Comparison of ENCODE assay signal across 9 mouse cellular contexts in genomic region chr19:5388011-5388441, GRCm38 (mm10). TPM values are rescaled to one million over a fixed set of nuclear protein-coding genes. Genes with fewer than 3 reads are reported as not detected.
DNase-seq lines count a peak whose midpoint lies in the region; ATAC-seq and TF ChIP-seq lines count a peak whose summit lies in the region.
"Had no signal": no experiment of that assay in that cellular context is flagged by ENCODE, and none has a peak within 500 bp of the region (broad histone marks: within the 10 kb centered on the region; RNA-seq: fewer than 3 reads in every experiment).

No protein-coding gene starts in this region.

- H3K4me2 ChIP-seq in heart, embryonic 11.5 days: peak overlapping the region; percentile 94
- H3K4me2 ChIP-seq in CH12.LX (ENCODE audit: insufficient read depth, low read depth, poor library complexity, severe bottlenecking): peak overlapping the region; percentile 57
- peak overlapping the region; percentile 87 for H3K4me2 ChIP-seq in liver, embryonic 15.5 days

- no peaks in the 10 kb centered on the region for H3K27me3 ChIP-seq in heart, embryonic 11.5 days (ENCODE audit: control insufficient read depth, insufficient read depth, low read length)
- no peaks in the 10 kb centered on the region for H3K27me3 ChIP-seq in CH12.LX (replicated peaks)
- H3K27me3 ChIP-seq in hindbrain, embryonic 10.5 days (ENCODE audit: insufficient read depth, poor library complexity, severe bottlenecking): no peaks in the 10 kb centered on the region
- no peaks in the 10 kb centered on the region for H3K27me3 ChIP-seq in liver, embryonic 15.5 days

- WGBS in heart, embryonic 11.5 days (ENCODE audit: insufficient replicate concordance): under 1% methylated on average over 38 of the region's 43 CpGs
- under 1% methylated on average over 43 of the region's 43 CpGs for WGBS in hindbrain, embryonic 10.5 days
- WGBS in liver, embryonic 15.5 days (ENCODE audit: insufficient replicate concordance): under 1% methylated on average over 43 of the region's 43 CpGs

- dilution Hi-C loops in CH12.LX (cut with MboI; ENCODE audit: extremely low pct_ligation_motif_present, extremely low pct_unique_long_range_greater_than_20kb, low sequenced_read_pairs): no loop called here

- no peak for DNase-seq in heart, postnatal 25 days (ENCODE audit: low spot score)
- DNase-seq in CH12.LX (ENCODE audit: extremely low read depth): no peak
- no peak for DNase-seq in hindbrain, embryonic 10.5 days (ENCODE audit: low spot score)
- DNase-seq in yolk sac, embryonic 10.5 days (ENCODE audit: low spot score): peak; percentile 41
- no peak for DNase-seq in gastrocnemius, adult 18-20 months (ENCODE audit: low spot score)

- peaks cover 23% of the 10 kb centered on the region for H3K4me1 ChIP-seq in heart, embryonic 11.5 days (ENCODE audit: control insufficient read depth, insufficient read depth, low read length)
- H3K4me1 ChIP-seq in CH12.LX (ENCODE audit: control insufficient read depth in 1 of 2, insufficient read depth in 2 of 2): peaks cover 5 to 39% of the 10 kb centered on the region in 2 experiments
- H3K4me1 ChIP-seq in brown adipose tissue, adult 24 weeks (ENCODE audit: control insufficient read depth, insufficient read depth, insufficient read length, low read length): peaks cover 14% of the 10 kb centered on the region; the same call in 1 of the 2 replicates
- peaks cover 39% of the 10 kb centered on the region for H3K4me1 ChIP-seq in hindbrain, embryonic 10.5 days (replicated peaks)
- H3K4me1 ChIP-seq in liver, embryonic 15.5 days (replicated peaks): peaks cover 47% of the 10 kb centered on the region

- TF ChIP-seq EP300 in CH12.LX (IDR thresholded peaks at IDR 0.05; ENCODE audit: low read length): no peak

- in situ Hi-C loops in CH12.LX (cut with MboI; ENCODE audit: low pct_ligation_motif_present, low pct_unique_long_range_greater_than_20kb, low sequenced_read_pairs): no loop called here

- no peak for TF ChIP-seq RAD21 in CH12.LX (IDR thresholded peaks at IDR 0.05; ENCODE audit: low read depth, low read length)

- H3K36me3 ChIP-seq in heart, embryonic 11.5 days (ENCODE audit: control insufficient read depth, insufficient read depth, low read length): peaks cover 13% of the 10 kb centered on the region
- peaks cover 27 to 47% of the 10 kb centered on the region in 2 experiments for H3K36me3 ChIP-seq in CH12.LX (replicated peaks in 1 of 2; ENCODE audit: control insufficient read depth in 1 of 2, insufficient read depth in 1 of 2, low read length in 1 of 2)
- H3K36me3 ChIP-seq in hindbrain, embryonic 10.5 days: peaks cover 34% of the 10 kb centered on the region
- peaks cover 31% of the 10 kb centered on the region for H3K36me3 ChIP-seq in liver, embryonic 15.5 days (replicated peaks)

- H3K9ac ChIP-seq in heart, embryonic 11.5 days (ENCODE audit: low read depth, low read length): peak overlapping the region; percentile 96
- H3K9ac ChIP-seq in CH12.LX (ENCODE audit: insufficient read depth, low read depth): peak overlapping the region; percentile 86
- peak overlapping the region; percentile 85 for H3K9ac ChIP-seq in liver, embryonic 15.5 days

- peak overlapping the region; percentile 100 for H3K4me3 ChIP-seq in heart, embryonic 11.5 days (ENCODE audit: low read depth, low read length)
- H3K4me3 ChIP-seq in CH12.LX (replicated peaks in 1 of 3; ENCODE audit: low read depth in 2 of 3, low read length in 2 of 3, poor library complexity in 1 of 3): peak overlapping the region; percentile 91 to 94 (median 92)
- peak overlapping the region; percentile 92 for H3K4me3 ChIP-seq in brown adipose tissue, adult 24 weeks (ENCODE audit: insufficient read depth, low read depth, low read length)
- H3K4me3 ChIP-seq in hindbrain, embryonic 10.5 days: peak overlapping the region; percentile 100
- H3K4me3 ChIP-seq in liver, embryonic 15.5 days (replicated peaks): peak overlapping the region; percentile 88

- intact Hi-C loops in heart, postnatal 25 days (cut with DNase I): loop anchor here (1.0 kb wide), 1 partner anchor 22 kb away; the partner anchor contains the start of gene Eif1ad

- no peaks in the 10 kb centered on the region for H3K9me3 ChIP-seq in heart, embryonic 11.5 days (replicated peaks; ENCODE audit: control insufficient read depth, low read length)
- no peaks in the 10 kb centered on the region for H3K9me3 ChIP-seq in CH12.LX (replicated peaks; ENCODE audit: low read length)
- no peaks in the 10 kb centered on the region for H3K9me3 ChIP-seq in hindbrain, embryonic 10.5 days
- H3K9me3 ChIP-seq in liver, embryonic 15.5 days (replicated peaks): no peaks in the 10 kb centered on the region

- peak overlapping the region; percentile 86 for H3K27ac ChIP-seq in heart, embryonic 11.5 days (ENCODE audit: low read depth, low read length)
- H3K27ac ChIP-seq in CH12.LX (ENCODE audit: insufficient read depth, low read depth): peak overlapping the region; percentile 66
- H3K27ac ChIP-seq in brown adipose tissue, adult 24 weeks (replicated peaks; ENCODE audit: low read depth, low read length): peak overlapping the region; percentile 66
- H3K27ac ChIP-seq in hindbrain, embryonic 10.5 days: peak overlapping the region; percentile 93
- H3K27ac ChIP-seq in liver, embryonic 15.5 days (replicated peaks): peak overlapping the region; percentile 87

- H3K79me2 ChIP-seq in CH12.LX (replicated peaks; ENCODE audit: control insufficient read depth, extremely low read depth, insufficient read depth, poor library complexity, severe bottlenecking): peaks cover 28% of the 10 kb centered on the region

- ATAC-seq in heart, embryonic 11.5 days (replicated peaks; ENCODE audit: insufficient number of reproducible peaks, low FRiP score, low TSS enrichment): peak; percentile 58
- peak; percentile 50 for ATAC-seq in liver, embryonic 15.5 days (ENCODE audit: insufficient read depth)

- TF ChIP-seq CTCF in CH12.LX (conservative IDR thresholded peaks at IDR 0.05 in 1 of 2, IDR thresholded peaks at IDR 0.05 in 1 of 2; ENCODE audit: low read depth in 2 of 2, low read length in 2 of 2): no peak

- TF ChIP-seq POLR2A in CH12.LX (IDR thresholded peaks at IDR 0.05; ENCODE audit: low read depth, low read length): no peak

RNA-seq across cellular contexts. Expression of gene Sart1, which starts 0.5 kb away (rescaled TPM):
- 39.0 and 44.5 TPM in 2 replicates for polyA plus RNA-seq in heart, embryonic 11.5 days (2014; fragmentation: Nextera tagmentation; extraction: Ambion mirVana)
- total RNA-seq in heart, postnatal 25 days (2021): 10 to 100 TPM; 45.3 to 58.7 TPM
- total RNA-seq in CH12.LX (2012; rRNA removed) (78.3 and 85.8 TPM in 2 replicates), CH12.LX (2014; rRNA removed) (46.7 and 47.7 TPM in 2 replicates)
- 104 and 132 TPM in 2 replicates for polyA plus RNA-seq in CH12.LX (2012; ENCODE audit: insufficient read length, low read depth)
- polyA plus RNA-seq in brown adipose tissue, adult 24 weeks (2012; ENCODE audit: insufficient read depth, insufficient read length, missing spikeins): 30.8 and 31.2 TPM in 2 replicates
- 82.7 and 93.2 TPM in 2 replicates for polyA plus RNA-seq in hindbrain, embryonic 10.5 days (2016; fragmentation: Nextera tagmentation; extraction: Ambion mirVana)
- polyA plus RNA-seq in liver, embryonic 15.5 days (2015; fragmentation: Nextera tagmentation; extraction: Ambion mirVana): 26.5 and 31.5 TPM in 2 replicates
- total RNA-seq in gastrocnemius, adult 18-20 months (2021): 10 to 100 TPM; 36.5 to 38.8 TPM

RNA-seq across cellular contexts. Expression of gene Tsga10ip, which starts 14.3 kb away (rescaled TPM):
- polyA plus RNA-seq in heart, embryonic 11.5 days (2014; fragmentation: Nextera tagmentation; extraction: Ambion mirVana): 0.87 and 1.7 TPM in 2 replicates
- total RNA-seq in heart, postnatal 25 days (2021): under 1 TPM; 0.28 to 0.88 TPM
- total RNA-seq in CH12.LX (2012; rRNA removed) (0.80 and 0.89 TPM in 2 replicates), CH12.LX (2014; rRNA removed) (0.14 TPM in 1 of 2 replicates, not detected in the other)
- polyA plus RNA-seq in CH12.LX (2012; ENCODE audit: insufficient read length, low read depth): 0.87 and 1.0 TPM in 2 replicates
- polyA plus RNA-seq in brown adipose tissue, adult 24 weeks (2012; ENCODE audit: insufficient read depth, insufficient read length, missing spikeins): not detected in 2 replicates
- 0.44 and 0.58 TPM in 2 replicates for polyA plus RNA-seq in hindbrain, embryonic 10.5 days (2016; fragmentation: Nextera tagmentation; extraction: Ambion mirVana)
- 0.46 TPM in 1 of 2 replicates, not detected in the other for polyA plus RNA-seq in liver, embryonic 15.5 days (2015; fragmentation: Nextera tagmentation; extraction: Ambion mirVana)
- 1 to 10 TPM; 1.2 to 1.3 TPM for total RNA-seq in gastrocnemius, adult 18-20 months (2021)
- total RNA-seq: left cerebral cortex, postnatal 25 days had no signal

RNA-seq across cellular contexts. Expression of gene Banf1, which starts 21.1 kb away (rescaled TPM):
- 443 and 453 TPM in 2 replicates for polyA plus RNA-seq in heart, embryonic 11.5 days (2014; fragmentation: Nextera tagmentation; extraction: Ambion mirVana)
- 100 to 1,000 TPM; 122 to 132 TPM for total RNA-seq in heart, postnatal 25 days (2021)
- total RNA-seq in CH12.LX (2012; rRNA removed) (161 and 176 TPM in 2 replicates), CH12.LX (2014; rRNA removed) (212 and 273 TPM in 2 replicates)
- 450 and 496 TPM in 2 replicates for polyA plus RNA-seq in CH12.LX (2012; ENCODE audit: insufficient read length, low read depth)
- polyA plus RNA-seq in brown adipose tissue, adult 24 weeks (2012; ENCODE audit: insufficient read depth, insufficient read length, missing spikeins): 133 and 162 TPM in 2 replicates
- polyA plus RNA-seq in hindbrain, embryonic 10.5 days (2016; fragmentation: Nextera tagmentation; extraction: Ambion mirVana): 539 and 565 TPM in 2 replicates
- polyA plus RNA-seq in liver, embryonic 15.5 days (2015; fragmentation: Nextera tagmentation; extraction: Ambion mirVana): 216 and 231 TPM in 2 replicates
- total RNA-seq in gastrocnemius, adult 18-20 months (2021): 100 to 1,000 TPM; 127 to 128 TPM

RNA-seq across cellular contexts. Expression of gene Eif1ad, which starts 21.5 kb away (rescaled TPM):
- polyA plus RNA-seq in heart, embryonic 11.5 days (2014; fragmentation: Nextera tagmentation; extraction: Ambion mirVana): 45.3 and 49.4 TPM in 2 replicates
- total RNA-seq in heart, postnatal 25 days (2021): 10 to 100 TPM; 17.6 to 19.4 TPM
- 68.4 and 82.5 TPM in 2 replicates for total RNA-seq in CH12.LX (2012; rRNA removed)
- total RNA-seq in CH12.LX (2014; rRNA removed): 79.3 and 86.0 TPM in 2 replicates
- polyA plus RNA-seq in CH12.LX (2012; ENCODE audit: insufficient read length, low read depth): 97.7 and 98.8 TPM in 2 replicates
- 26.0 and 39.5 TPM in 2 replicates for polyA plus RNA-seq in brown adipose tissue, adult 24 weeks (2012; ENCODE audit: insufficient read depth, insufficient read length, missing spikeins)
- 84.2 and 90.5 TPM in 2 replicates for polyA plus RNA-seq in hindbrain, embryonic 10.5 days (2016; fragmentation: Nextera tagmentation; extraction: Ambion mirVana)
- polyA plus RNA-seq in liver, embryonic 15.5 days (2015; fragmentation: Nextera tagmentation; extraction: Ambion mirVana): 26.0 and 26.5 TPM in 2 replicates
- total RNA-seq in gastrocnemius, adult 18-20 months (2021): 10 to 100 TPM; 16.3 to 16.5 TPM

RNA-seq across cellular contexts. Expression of gene Drap1, which starts 36.8 kb away (rescaled TPM):
- 138 and 150 TPM in 2 replicates for polyA plus RNA-seq in heart, embryonic 11.5 days (2014; fragmentation: Nextera tagmentation; extraction: Ambion mirVana)
- total RNA-seq in heart, postnatal 25 days (2021): 100 to 1,000 TPM; 289 to 292 TPM
- 142 and 143 TPM in 2 replicates for total RNA-seq in CH12.LX (2012; rRNA removed)
- 73.3 and 86.7 TPM in 2 replicates for total RNA-seq in CH12.LX (2014; rRNA removed)
- polyA plus RNA-seq in CH12.LX (2012; ENCODE audit: insufficient read length, low read depth): 180 and 215 TPM in 2 replicates
- polyA plus RNA-seq in brown adipose tissue, adult 24 weeks (2012; ENCODE audit: insufficient read depth, insufficient read length, missing spikeins): 293 and 410 TPM in 2 replicates
- 223 and 271 TPM in 2 replicates for polyA plus RNA-seq in hindbrain, embryonic 10.5 days (2016; fragmentation: Nextera tagmentation; extraction: Ambion mirVana)
- polyA plus RNA-seq in liver, embryonic 15.5 days (2015; fragmentation: Nextera tagmentation; extraction: Ambion mirVana): 61.1 and 64.6 TPM in 2 replicates
- total RNA-seq in gastrocnemius, adult 18-20 months (2021): 100 to 1,000 TPM; 587 to 651 TPM
